Mouse (Mus musculus) liver, adult 2 months (tissue): ENCODE data around the gene I830077J02Rik. TPM values are rescaled to one million over a fixed set of nuclear protein-coding genes. Genes with fewer than 3 reads are reported as not detected.
A peak's percentile ranks its signal among the peaks of the same experiment; 100 is the strongest.

Source experiments
- DNase-seq: peaks from one replicate; pipeline ENCODE4 v3.0.0-alpha.2; 2011; ENCODE audit warnings: low read depth, low spot score; ENCODE audit errors: extremely low read depth
- H3K27ac ChIP-seq: fragments of 200-500 bp; replicated peaks from 2 replicates; pipeline ENCODE4 v1.5.1; 2012; ENCODE audit warnings: low read depth, mild to moderate bottlenecking, control low read depth, inconsistent platforms, low read length; ENCODE audit not compliant: insufficient read depth
- H3K27me3 ChIP-seq: fragments of 200-500 bp; 2 replicates; pipeline ENCODE4 v1.6.1; 2012; ENCODE audit warnings: mild to moderate bottlenecking, moderate library complexity, low read length, inconsistent platforms; ENCODE audit not compliant: control insufficient read depth, insufficient read depth
- H3K36me3 ChIP-seq: fragments of 200-500 bp; 2 replicates; pipeline ENCODE4 v1.6.1; 2012; ENCODE audit warnings: low read length, inconsistent platforms; ENCODE audit not compliant: control insufficient read depth, insufficient read depth
- H3K4me1 ChIP-seq: fragments of 200-500 bp; 2 replicates; pipeline ENCODE4 v1.6.1; 2011; ENCODE audit warnings: low read length; ENCODE audit not compliant: control insufficient read depth, insufficient read depth
- H3K4me3 ChIP-seq: fragments of 200-500 bp; 2 replicates; pipeline ENCODE4 v1.5.1; 2011; ENCODE audit warnings: low read depth, mild to moderate bottlenecking, control low read depth, low read length, moderate library complexity; ENCODE audit not compliant: insufficient read depth
- H3K79me2 ChIP-seq: fragments of 200-500 bp; 2 replicates; pipeline ENCODE4 v1.6.1; 2012; ENCODE audit warnings: inconsistent platforms, mild to moderate bottlenecking, low read length, moderate library complexity; ENCODE audit not compliant: control insufficient read depth, insufficient read depth
- H3K9ac ChIP-seq: fragments of 200-500 bp; 2 replicates; pipeline ENCODE4 v1.6.1; 2012; ENCODE audit warnings: low read depth, mild to moderate bottlenecking, control low read depth, inconsistent platforms, low read length
- CTCF ChIP-seq: fragments of 200-500 bp; IDR thresholded peaks from 2 replicates; pipeline ENCODE4 v1.5.1; 2011; ENCODE audit warnings: low read depth, low read length, control low read depth
- POLR2A ChIP-seq: fragments of 200-500 bp; IDR thresholded peaks from 2 replicates; pipeline ENCODE4 v1.6.1; 2011; ENCODE audit warnings: low read length, control low read depth; ENCODE audit not compliant: insufficient read depth; ENCODE audit errors: extremely low read depth
- WGBS: fragments of 180-500 bp; shearing (Covaris S2); methylation state at CpG from one replicate; pipeline ENCODE4 v1.1.7; 2018; 5-methylcytosine and 5-hydroxymethylcytosine counted together
- polyA plus RNA-seq: library from polyadenylated mRNA; depleted of rRNA; stranded (reverse); fragments of >200 nt; gene quantifications from 2 replicates; pipeline ENCODE4 v1.2.3, GENCODE M21; 2012
- total RNA-seq: library from RNA; depleted of rRNA; stranded (reverse); fragments of >200 nt; gene quantifications from 2 replicates; pipeline ENCODE4 v1.2.3, GENCODE M21; 2014

I830077J02Rik gene
- total and polyA plus RNA-seq, 2 experiments, result 0.39 to 0.55 TPM

- Histone ChIP-seq H3K36me3 (peaks cover 10% of the 10 kb centered on the region; the same call in 1 of the 2 replicates), H3K27me3 (no peaks in the 10 kb centered on the region), H3K79me2 (no peaks in the 10 kb centered on the region), H3K27ac (no peak overlapping the region), H3K4me3 (no peak overlapping the region), H3K4me1 (no peaks in the 10 kb centered on the region), H3K9ac (no peak overlapping the region)
- no peak for TF ChIP-seq POLR2A
- TF ChIP-seq CTCF, result no peak
- DNase-seq, result no peak
- WGBS, result 85% methylated on average over 4 of the region's 4 CpGs
Observed at GRCm38 (mm10) chr3:105936111-105936510, 3.6 kb upstream of the I830077J02Rik start.

GRCm38 (mm10) chr3:105935033-105935432 is 2.6 kb upstream of the I830077J02Rik start:
- Histone ChIP-seq H3K4me1 (no peaks in the 10 kb centered on the region), H3K79me2 (no peaks in the 10 kb centered on the region), H3K27ac (no peak overlapping the region), H3K9ac (no peak overlapping the region), H3K4me3 (no peak overlapping the region), H3K36me3 (peaks cover 4% of the 10 kb centered on the region; the same call in 1 of the 2 replicates), H3K27me3 (no peaks in the 10 kb centered on the region)
- peak; percentile 78 for DNase-seq
- WGBS, result 38% methylated on average over 5 of the region's 5 CpGs
- no peak for TF ChIP-seq POLR2A

GRCm38 (mm10) chr3:105933926-105934325 is 1.5 kb upstream of the I830077J02Rik start:
- Histone ChIP-seq H3K4me1 (no peaks in the 10 kb centered on the region), H3K36me3 (peaks cover 4% of the 10 kb centered on the region; the same call in 1 of the 2 replicates), H3K4me3 (no peak overlapping the region), H3K27ac (no peak overlapping the region), H3K79me2 (no peaks in the 10 kb centered on the region), H3K27me3 (no peaks in the 10 kb centered on the region), H3K9ac (no peak overlapping the region)
- WGBS, result 95% methylated on average over 6 of the region's 6 CpGs
- DNase-seq, result no peak
- TF ChIP-seq POLR2A, result no peak
- TF ChIP-seq CTCF, result no peak

GRCm38 (mm10) chr3:105931095-105931494 is 1.4 kb downstream of the I830077J02Rik start:
- H3K36me3 ChIP-seq, result no peaks in the 10 kb centered on the region
- no peaks in the 10 kb centered on the region for H3K4me1 ChIP-seq
- H3K27me3 ChIP-seq, result no peaks in the 10 kb centered on the region
- no peak for DNase-seq
- H3K9ac ChIP-seq, result no peak overlapping the region
- no peaks in the 10 kb centered on the region for H3K79me2 ChIP-seq
- H3K27ac ChIP-seq, result no peak overlapping the region
- TF ChIP-seq POLR2A (no peak), CTCF (no peak)
- 86% methylated on average over 2 of the region's 2 CpGs for WGBS
- H3K4me3 ChIP-seq, result no peak overlapping the region

- no peaks in the 10 kb centered on the region for H3K4me1 ChIP-seq
- 82% methylated on average over 7 of the region's 7 CpGs for WGBS
Observed at GRCm38 (mm10) chr3:105929821-105930220, 2.6 kb downstream of the I830077J02Rik start.

GRCm38 (mm10) chr3:105928781-105929180 is 3.7 kb downstream of the I830077J02Rik start:
- Histone ChIP-seq H3K9ac (no peak overlapping the region), H3K27ac (no peak overlapping the region), H3K4me3 (no peak overlapping the region), H3K27me3 (no peaks in the 10 kb centered on the region), H3K36me3 (no peaks in the 10 kb centered on the region), H3K4me1 (no peaks in the 10 kb centered on the region), H3K79me2 (no peaks in the 10 kb centered on the region)
- TF ChIP-seq CTCF (no peak), POLR2A (no peak)
- DNase-seq, result no peak
- 82% methylated on average over 6 of the region's 6 CpGs for WGBS

More at GRCm38 (mm10) chr3:105929821-105930220, 2.6 kb downstream of the I830077J02Rik start:
- DNase-seq, result no peak
- Histone ChIP-seq H3K27me3 (no peaks in the 10 kb centered on the region), H3K27ac (no peak overlapping the region), H3K36me3 (no peaks in the 10 kb centered on the region), H3K79me2 (no peaks in the 10 kb centered on the region), H3K4me3 (no peak overlapping the region), H3K9ac (no peak overlapping the region)
- no peak for TF ChIP-seq CTCF
- TF ChIP-seq POLR2A, result no peak

GRCm38 (mm10) chr3:105928195-105928569 is 4.3 kb downstream of the I830077J02Rik start:
- Histone ChIP-seq H3K27me3 (no peaks in the 10 kb centered on the region), H3K4me1 (no peaks in the 10 kb centered on the region), H3K9ac (no peak overlapping the region), H3K79me2 (no peaks in the 10 kb centered on the region), H3K27ac (no peak overlapping the region), H3K36me3 (no peaks in the 10 kb centered on the region), H3K4me3 (no peak overlapping the region)
- DNase-seq, result no peak
- TF ChIP-seq POLR2A (no peak), CTCF (no peak)
- 92% methylated on average over 3 of the region's 3 CpGs for WGBS
